Mouse (Mus musculus): Measurements from ENCODE around the gene Nos1. TPM values are rescaled to one million over a fixed set of nuclear protein-coding genes. Genes with fewer than 3 reads are reported as not detected.

Nos1 gene
- polyA plus RNA-seq (2011; ENCODE audit: insufficient read depth, insufficient read length, low replicate concordance, missing spikeins), result 0.15 TPM in 1 of 2 replicates, not detected in the other

DNA sequence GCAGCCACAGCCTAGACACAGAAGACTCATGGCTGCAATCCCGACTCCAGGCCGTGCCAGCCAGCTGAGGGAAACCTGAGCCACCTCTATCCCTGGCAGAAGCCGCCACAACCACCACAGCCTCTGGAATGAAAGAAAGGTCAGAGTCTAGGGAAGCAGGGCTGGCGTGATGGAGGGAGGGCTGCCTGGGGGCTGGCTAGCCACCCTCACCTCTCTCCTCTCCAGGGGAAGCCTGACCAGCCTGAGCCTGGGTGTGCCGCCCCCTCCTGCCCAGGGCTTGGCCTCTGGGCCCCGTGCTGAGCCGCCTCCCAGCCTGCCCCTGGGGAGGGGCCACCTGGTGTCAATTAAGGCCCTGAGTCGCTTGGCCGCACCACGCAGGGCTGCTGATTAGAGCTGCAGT is at the start of gene Nos1:
Gene Nos1, plus strand, starts transcription at position 352 of the 400 bp plus-strand sequence.
- Histone ChIP-seq H3K4me1 (ENCODE audit: control insufficient read depth, insufficient read depth, low read length) (no peaks in the 10 kb centered on the region), H3K27ac (ENCODE audit: control insufficient read depth, insufficient read depth, low read depth, low read length, poor library complexity) (no peak within 1 kb of the TSS), H3K4me3 (replicated peaks; ENCODE audit: control insufficient read depth, low read depth, low read length) (no peak within 1 kb of the TSS)
- TF ChIP-seq POLR2A (IDR thresholded peaks at IDR 0.05; ENCODE audit: borderline replicate concordance, control insufficient read depth, low read depth, low read length) (no peak), CTCF (IDR thresholded peaks at IDR 0.05; ENCODE audit: control insufficient read depth, insufficient read depth, low read length) (no peak)
- WGBS, result 53% methylated on average over 10 of the region's 10 CpGs

DNA sequence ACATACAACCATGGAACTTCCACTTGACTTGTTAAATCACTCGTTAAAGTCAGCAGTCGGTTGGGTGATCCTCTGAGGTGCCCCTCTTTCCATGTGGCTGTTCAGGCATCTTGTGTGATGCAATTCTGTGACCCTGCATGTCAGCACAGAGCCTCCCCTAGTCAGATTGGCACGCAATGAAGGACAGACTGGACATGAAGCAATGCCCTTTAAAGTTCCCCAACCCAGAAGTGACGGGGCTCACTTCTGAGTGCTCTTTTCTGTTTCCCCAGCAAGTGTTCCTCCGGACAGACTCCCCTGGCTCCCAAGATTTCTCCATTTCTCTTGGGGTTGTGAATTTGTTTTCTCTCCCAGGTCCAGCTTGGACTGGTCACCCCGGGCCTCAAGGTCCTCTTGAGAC is 49.5 kb upstream of the Nos1 start:
- H3K27ac ChIP-seq (ENCODE audit: control insufficient read depth, insufficient read depth, low read depth, low read length, poor library complexity), result no peak overlapping the region
- no peaks in the 10 kb centered on the region for H3K4me1 ChIP-seq (ENCODE audit: control insufficient read depth, insufficient read depth, low read length)
- WGBS, result 70% methylated on average over 6 of the region's 6 CpGs
- no peak overlapping the region for H3K4me3 ChIP-seq (replicated peaks; ENCODE audit: control insufficient read depth, low read depth, low read length)
- no peak for TF ChIP-seq CTCF (IDR thresholded peaks at IDR 0.05; ENCODE audit: control insufficient read depth, insufficient read depth, low read length)

DNA sequence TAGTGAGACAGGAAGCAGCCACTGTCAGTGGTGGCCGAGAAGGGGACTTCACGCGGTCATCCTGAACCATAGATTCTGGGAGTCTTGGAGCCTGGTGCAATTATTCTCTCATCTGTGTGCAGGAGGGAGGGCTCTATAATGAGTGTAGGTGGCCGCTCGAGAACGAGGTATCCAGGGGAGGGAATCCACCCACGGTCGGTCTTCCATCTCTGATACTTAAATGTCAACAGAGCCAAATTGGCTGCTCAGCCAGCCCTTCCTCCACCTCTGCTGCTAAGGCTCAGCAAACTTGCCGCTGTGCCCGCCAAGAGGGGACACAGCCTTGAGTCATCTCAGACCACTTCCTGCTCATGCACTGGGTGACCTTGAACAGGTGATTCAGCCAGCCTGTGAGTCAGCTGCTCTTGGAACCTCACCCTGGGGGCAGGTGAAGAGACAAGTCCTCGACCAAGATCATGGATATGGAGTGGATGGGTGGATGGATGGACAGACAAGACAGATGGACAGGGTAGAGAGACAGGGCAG is 36.1 kb upstream of the Nos1 start:
- Histone ChIP-seq H3K4me1 (ENCODE audit: control insufficient read depth, insufficient read depth, low read length) (no peaks in the 10 kb centered on the region), H3K27ac (ENCODE audit: control insufficient read depth, insufficient read depth, low read depth, low read length, poor library complexity) (no peak overlapping the region), H3K4me3 (replicated peaks; ENCODE audit: control insufficient read depth, low read depth, low read length) (no peak overlapping the region)
- WGBS, result 70% methylated on average over 11 of the region's 11 CpGs
- TF ChIP-seq POLR2A (IDR thresholded peaks at IDR 0.05; ENCODE audit: borderline replicate concordance, control insufficient read depth, low read depth, low read length) (no peak), CTCF (IDR thresholded peaks at IDR 0.05; ENCODE audit: control insufficient read depth, insufficient read depth, low read length) (no peak)

DNA sequence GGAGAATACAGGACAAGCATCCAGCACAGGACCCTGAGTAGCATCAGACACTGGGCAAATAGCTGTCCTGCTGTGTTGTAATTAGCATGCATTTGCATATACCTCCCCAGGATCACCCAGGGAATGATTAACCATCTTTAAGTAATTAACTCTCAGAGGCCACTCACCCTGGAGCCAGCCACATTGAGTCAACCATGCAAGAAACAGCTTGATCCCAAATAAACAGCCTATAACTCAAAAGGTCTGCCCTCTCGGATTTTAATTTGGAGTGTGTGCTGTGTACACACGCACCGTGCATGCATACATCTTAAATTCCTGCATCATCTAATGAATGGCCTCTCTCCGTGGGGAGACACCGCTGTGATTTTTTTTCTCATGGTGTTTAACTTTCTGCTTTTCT is 31.5 kb upstream of the Nos1 start:
- Histone ChIP-seq H3K4me3 (replicated peaks; ENCODE audit: control insufficient read depth, low read depth, low read length) (no peak overlapping the region), H3K27ac (ENCODE audit: control insufficient read depth, insufficient read depth, low read depth, low read length, poor library complexity) (no peak overlapping the region), H3K4me1 (ENCODE audit: control insufficient read depth, insufficient read depth, low read length) (no peaks in the 10 kb centered on the region)
- 63% methylated on average over 5 of the region's 5 CpGs for WGBS
- TF ChIP-seq POLR2A (IDR thresholded peaks at IDR 0.05; ENCODE audit: borderline replicate concordance, control insufficient read depth, low read depth, low read length), result no peak

DNA sequence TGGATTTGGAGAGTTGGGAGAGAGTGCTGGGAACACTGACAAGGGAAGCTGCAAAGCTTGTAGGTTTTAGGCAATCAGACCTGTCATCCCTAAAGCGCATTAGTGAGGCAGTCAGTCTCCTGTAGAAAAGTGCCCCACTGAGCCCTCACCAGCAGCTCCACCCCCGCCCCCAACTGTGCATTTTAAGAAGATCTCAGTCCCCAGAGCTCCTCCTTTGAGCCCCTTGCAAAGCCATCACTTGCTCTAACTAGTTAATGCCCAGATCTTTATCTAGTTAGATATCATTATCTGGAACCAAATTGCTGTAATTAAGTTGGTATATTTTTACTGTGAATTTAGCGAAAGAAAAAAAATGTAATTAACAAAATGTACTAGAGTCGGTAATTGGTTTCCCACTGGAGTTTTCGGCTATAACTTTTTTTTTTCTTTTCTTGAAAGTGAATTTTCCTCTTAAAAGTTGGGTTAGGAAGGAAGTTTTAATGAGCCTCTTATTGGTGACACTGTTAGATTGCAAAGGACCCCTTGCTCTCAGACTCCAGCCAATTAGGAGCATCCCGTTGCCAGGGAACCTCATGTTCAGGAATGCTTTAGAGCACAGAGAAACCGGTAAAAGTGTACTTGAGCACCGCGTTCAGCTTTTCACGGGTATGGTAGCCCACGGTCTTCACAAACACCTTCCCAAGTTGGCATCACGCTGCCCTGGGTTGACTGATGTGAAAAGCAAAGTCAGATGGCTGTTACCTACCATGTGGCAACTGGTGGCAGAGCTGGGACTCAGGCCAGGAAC is 22.9 kb upstream of the Nos1 start:
- Histone ChIP-seq H3K4me1 (ENCODE audit: control insufficient read depth, insufficient read depth, low read length) (no peaks in the 10 kb centered on the region), H3K27ac (ENCODE audit: control insufficient read depth, insufficient read depth, low read depth, low read length, poor library complexity) (no peak overlapping the region), H3K4me3 (replicated peaks; ENCODE audit: control insufficient read depth, low read depth, low read length) (no peak overlapping the region)
- no peak for TF ChIP-seq POLR2A (IDR thresholded peaks at IDR 0.05; ENCODE audit: borderline replicate concordance, control insufficient read depth, low read depth, low read length)
- TF ChIP-seq CTCF (IDR thresholded peaks at IDR 0.05; ENCODE audit: control insufficient read depth, insufficient read depth, low read length), result no peak
- WGBS, result 71% methylated on average over 12 of the region's 12 CpGs

DNA sequence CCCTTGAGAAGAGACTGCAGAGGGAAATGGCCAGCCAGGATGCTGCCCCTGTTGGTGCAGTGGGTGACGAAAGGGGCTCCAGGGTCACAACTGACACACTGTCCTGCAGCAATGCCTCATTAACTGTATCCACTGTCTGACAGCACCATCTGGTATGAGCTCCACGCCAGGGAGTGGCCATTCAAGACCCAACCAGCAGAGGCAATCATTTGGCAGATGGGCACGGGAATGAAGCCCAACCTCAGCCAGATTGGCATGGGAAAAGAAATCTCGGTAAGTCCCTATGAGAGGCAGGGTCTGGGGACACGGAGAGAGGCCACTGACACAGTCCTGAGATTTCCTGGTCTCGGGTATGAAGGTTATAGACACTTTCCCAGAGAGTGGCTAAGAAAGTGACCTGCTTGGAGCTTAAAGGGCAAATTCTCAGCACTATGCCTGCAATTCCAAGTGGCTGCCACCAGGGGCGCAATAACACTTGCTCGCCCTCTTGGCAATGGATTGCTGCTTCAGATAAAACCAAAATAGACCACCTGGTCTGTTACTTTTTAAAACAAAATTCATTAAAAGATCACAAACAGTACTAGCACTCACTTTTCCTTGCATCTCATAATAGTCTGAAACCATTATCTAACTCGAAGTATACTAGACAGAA is 19.5 kb upstream of the Nos1 start:
- 73% methylated on average over 9 of the region's 9 CpGs for whole genome bisulfite sequencing

DNA sequence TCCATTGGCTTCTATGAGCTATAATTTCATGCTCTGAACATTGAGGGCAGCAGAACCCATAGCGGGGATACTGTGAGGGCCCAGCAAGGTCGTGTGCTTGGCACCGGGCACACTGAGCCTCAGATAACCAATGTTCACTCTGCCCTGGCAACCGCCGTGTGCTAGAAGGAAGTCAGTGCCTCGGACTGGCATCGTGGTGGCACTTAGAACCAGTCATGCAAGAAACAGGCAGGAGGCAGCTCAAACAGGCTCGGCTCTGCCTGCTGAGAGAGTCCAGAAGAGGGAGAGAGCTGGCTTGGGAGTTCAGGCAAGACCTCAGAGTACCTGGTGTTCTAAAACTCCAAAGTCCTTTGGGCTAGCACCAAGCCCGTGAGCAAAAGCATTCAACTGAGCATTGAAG is 16.3 kb upstream of the Nos1 start:
- TF ChIP-seq POLR2A (IDR thresholded peaks at IDR 0.05; ENCODE audit: borderline replicate concordance, control insufficient read depth, low read depth, low read length) (no peak), CTCF (IDR thresholded peaks at IDR 0.05; ENCODE audit: control insufficient read depth, insufficient read depth, low read length) (no peak)
- WGBS, result 77% methylated on average over 9 of the region's 9 CpGs
- Histone ChIP-seq H3K4me3 (replicated peaks; ENCODE audit: control insufficient read depth, low read depth, low read length) (no peak overlapping the region), H3K27ac (ENCODE audit: control insufficient read depth, insufficient read depth, low read depth, low read length, poor library complexity) (no peak overlapping the region), H3K4me1 (ENCODE audit: control insufficient read depth, insufficient read depth, low read length) (no peaks in the 10 kb centered on the region)

More for the DNA sequence above, 19.5 kb upstream of the Nos1 start:
- TF ChIP-seq POLR2A (IDR thresholded peaks at IDR 0.05; ENCODE audit: borderline replicate concordance, control insufficient read depth, low read depth, low read length) (no peak), CTCF (IDR thresholded peaks at IDR 0.05; ENCODE audit: control insufficient read depth, insufficient read depth, low read length) (peak; percentile 35)
- Histone ChIP-seq H3K27ac (ENCODE audit: control insufficient read depth, insufficient read depth, low read depth, low read length, poor library complexity) (no peak overlapping the region), H3K4me3 (replicated peaks; ENCODE audit: control insufficient read depth, low read depth, low read length) (no peak overlapping the region), H3K4me1 (ENCODE audit: control insufficient read depth, insufficient read depth, low read length) (no peaks in the 10 kb centered on the region)

DNA sequence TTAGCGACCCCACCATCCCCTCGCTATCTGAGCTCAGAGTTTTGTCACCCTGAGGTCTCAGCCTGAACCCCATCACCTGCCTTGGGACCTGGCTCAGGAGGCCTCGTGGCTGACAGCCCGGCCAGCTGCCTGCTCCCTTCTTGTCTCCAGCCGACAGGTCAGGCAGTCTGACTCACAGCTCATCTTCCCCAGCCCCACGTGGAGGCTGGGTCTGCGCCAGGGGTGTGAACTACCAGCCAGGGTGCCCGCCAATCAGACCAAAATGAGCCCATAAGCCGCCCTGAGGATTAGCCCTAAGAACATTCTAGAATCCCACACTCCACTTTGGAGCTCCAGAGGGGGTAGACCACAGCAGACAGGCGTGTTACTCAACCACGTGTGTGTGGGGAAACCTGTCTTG is 1.7 kb upstream of the Nos1 start:
- no peak for TF ChIP-seq POLR2A (IDR thresholded peaks at IDR 0.05; ENCODE audit: borderline replicate concordance, control insufficient read depth, low read depth, low read length)
- no peak for TF ChIP-seq CTCF (IDR thresholded peaks at IDR 0.05; ENCODE audit: control insufficient read depth, insufficient read depth, low read length)
- H3K4me3 ChIP-seq (replicated peaks; ENCODE audit: control insufficient read depth, low read depth, low read length), result no peak overlapping the region
- WGBS, result 55% methylated on average over 11 of the region's 11 CpGs
- no peaks in the 10 kb centered on the region for H3K4me1 ChIP-seq (ENCODE audit: control insufficient read depth, insufficient read depth, low read length)
- H3K27ac ChIP-seq (ENCODE audit: control insufficient read depth, insufficient read depth, low read depth, low read length, poor library complexity), result no peak overlapping the region
